Mouse (Mus musculus) ES-CJ7 (cell line): ENCODE results near the gene Olfr114.

Source experiments
- DNase-seq: peaks from one replicate; pipeline ENCODE4 v3.0.0; 2011; ENCODE audit warnings: low read depth, low spot score

The Olfr114 gene

DNA sequence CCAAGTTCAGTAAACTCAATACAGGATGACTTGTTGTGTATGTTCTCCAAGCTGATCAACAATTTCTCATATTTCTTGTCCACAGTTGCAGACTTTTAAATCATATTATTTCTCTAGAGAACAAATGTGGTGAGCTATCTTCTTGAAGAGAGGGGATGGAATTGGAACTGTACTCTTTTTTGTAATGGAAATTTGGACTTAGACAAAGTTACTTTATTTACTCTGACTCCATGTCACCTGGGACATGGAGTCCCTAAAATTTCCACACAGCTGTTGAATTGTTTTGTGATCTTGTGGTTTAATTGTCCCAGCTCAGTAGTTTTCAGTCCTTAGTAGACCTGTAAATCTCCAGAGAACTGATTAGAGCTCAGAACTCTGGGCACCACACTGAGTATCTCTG lies at the start of gene Olfr114:
Gene Olfr114, minus strand, starts transcription at position 101 of the 400 bp plus-strand sequence.
- no peak for DNase-seq

DNA sequence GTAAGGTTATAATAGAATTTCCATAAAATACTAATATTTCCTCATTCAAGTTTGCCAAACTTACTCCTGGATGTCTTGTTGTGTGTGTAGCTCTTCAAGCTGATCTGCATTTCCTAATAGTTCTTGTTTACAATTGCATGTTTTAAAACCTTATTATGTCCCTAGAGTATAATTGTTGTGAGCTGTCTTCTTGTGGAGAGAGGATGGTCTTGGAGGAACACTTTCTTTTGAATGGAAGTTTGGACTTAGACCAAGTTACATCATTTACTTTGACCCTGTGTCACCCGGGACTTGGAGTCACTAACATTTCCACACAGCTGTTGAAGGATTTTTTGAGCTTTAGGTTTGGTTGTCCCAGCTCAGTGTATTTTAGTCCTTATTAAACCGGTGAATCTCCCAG lies 34.5 kb upstream of the Olfr114 start, which contains the start of the genes Olfr115 and Olfr116:
Gene Olfr115, minus strand, starts transcription at position 101 of the 400 bp plus-strand sequence.
Gene Olfr116, minus strand, starts transcription at position 191 of the 400 bp plus-strand sequence.
- DNase-seq: no peak

DNA sequence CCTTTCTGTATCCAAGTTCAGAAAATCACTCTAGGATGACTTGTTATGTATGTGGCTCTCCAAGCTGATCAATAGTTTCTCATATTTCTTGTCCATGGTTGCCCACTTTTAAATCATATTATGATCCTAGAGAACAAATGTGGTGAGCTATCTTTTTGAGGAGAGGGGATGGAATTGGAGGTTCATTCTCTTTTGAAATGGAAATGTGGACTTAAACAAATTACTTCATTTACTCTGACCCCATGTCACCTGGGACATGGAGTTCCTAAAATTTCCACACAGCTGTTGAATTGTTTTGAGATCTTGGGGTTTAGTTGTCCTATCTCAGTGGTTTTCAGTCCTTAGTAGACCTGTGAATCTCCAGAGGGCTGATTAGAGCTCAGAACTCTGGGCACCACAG lies 15.0 kb downstream of the Olfr114 start, which contains the start of gene Olfr113:
Gene Olfr113, minus strand, starts transcription at position 101 of the 400 bp plus-strand sequence.
- DNase-seq: no peak

DNA sequence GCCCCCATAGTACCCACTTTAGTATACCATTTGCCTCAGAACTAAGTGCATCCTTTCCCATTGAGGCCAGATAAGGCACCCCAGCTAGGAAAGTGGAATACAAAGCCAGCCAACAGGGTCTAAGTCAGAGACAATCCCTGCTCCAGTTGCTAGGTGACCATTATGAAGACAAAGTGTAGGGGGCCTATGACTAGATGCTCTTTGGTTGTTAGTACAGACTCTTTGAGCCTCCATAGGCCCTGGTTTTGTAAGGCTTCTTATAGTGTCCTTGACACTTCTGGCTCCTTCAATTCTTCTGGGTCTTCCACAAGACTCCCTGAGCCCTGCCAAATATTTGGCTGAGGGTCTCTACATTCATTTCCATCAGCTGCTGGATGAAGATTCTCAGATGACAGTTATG lies 23.2 kb downstream of the Olfr114 start, which contains the start of gene Olfr112:
Gene Olfr112, minus strand, starts transcription at position 101 of the 400 bp plus-strand sequence.
- no peak for DNase-seq

DNA sequence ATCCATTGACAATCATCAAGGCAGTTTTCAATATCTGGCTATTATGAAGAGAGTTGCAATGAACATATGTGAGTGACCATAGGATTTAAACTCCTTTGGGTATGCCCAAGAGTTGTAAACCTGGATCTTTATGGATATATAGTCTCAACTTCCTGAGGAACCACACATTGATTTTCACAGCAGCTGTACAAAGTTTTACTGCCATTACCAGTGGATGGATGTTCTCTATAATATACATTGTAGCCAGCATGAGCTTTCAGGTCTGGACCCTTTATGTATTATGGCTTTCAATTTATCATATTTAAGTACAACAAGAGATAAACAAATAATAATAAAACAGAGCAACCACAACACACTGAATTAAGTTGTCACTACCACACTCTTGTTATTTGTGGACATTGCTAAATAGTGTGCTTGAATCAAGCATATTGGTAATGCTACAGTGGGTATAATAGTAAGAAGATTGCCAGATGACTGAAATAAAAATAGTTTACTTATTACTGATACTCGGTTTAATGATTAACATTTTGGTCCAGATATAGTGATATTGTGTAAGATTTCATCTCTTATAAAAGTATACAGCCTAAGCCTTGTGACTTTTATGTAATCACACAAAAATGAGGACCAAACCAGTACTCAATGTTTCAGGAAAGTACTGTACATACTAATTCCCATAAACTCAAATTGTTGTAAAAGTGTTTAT lies 33.5 kb downstream of the Olfr114 start:
- DNase-seq: no peak

DNA sequence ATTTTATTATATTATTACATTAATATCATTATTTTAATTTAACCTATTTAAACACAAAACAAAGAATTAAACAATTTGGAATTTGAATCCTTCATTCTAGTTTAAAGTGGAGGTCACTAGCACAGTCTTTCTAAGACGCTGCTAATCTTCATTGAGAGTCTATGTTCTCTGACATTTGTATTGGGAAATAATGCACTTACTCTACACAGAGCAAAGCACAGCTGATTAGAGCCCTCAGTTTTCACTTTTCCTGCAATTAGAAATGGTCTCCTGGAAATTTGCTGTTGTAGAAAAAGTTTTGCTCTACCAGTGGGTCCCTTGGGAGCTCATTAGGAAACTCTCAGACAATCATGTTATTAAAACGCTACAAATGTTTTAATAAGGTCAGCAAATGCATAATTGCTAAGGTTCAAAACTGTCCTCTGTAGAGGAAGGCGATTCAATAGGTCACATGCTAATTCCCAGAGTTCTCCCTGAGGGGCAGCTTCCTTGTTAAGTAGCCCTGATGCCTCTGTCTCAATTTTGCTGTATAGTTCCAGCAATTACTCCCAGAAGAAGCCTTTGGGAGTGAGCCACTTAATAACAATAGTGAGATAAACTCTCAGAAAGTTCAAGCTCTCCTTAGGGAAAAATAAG lies 48.6 kb downstream of the Olfr114 start:
- no peak for DNase-seq

DNA sequence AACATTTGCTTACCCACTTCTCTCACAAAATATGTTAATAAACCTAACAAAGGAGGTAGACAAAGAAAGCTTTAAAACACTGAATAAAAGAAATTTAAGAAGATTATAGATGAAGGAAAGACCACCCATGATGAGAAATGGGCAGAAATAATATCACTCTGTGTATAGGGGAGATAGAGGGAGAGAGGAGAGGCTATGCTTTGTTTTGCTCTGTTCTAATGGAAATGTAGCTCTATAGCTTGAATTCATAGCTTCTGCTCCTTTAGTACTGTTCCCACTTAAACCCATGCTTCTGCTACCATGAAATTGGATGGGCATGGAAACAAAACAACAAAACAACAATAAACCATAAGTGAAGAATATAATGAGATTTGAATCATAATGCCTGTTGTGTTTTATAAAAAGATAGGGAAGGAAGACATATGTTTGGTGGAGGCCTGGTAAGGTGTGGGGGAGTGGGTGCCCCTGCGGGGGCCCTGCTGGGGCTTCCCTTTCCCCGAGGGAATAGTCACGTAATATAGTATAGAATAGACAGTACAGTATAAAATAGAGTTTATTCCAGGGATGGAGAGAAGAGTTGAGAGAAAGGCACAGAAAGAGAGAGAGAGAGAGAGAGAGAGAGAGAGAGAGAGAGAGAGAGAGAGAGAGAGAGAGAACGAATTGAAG lies 51.0 kb downstream of the Olfr114 start:
- no peak for DNase-seq
